Mouse (Mus musculus) monocyte, adult 59 days (primary cell): ENCODE results near the gene Adcy4. TPM values are rescaled to one million over a fixed set of nuclear protein-coding genes. Genes with fewer than 3 reads are reported as not detected.

Experiments
- total RNA-seq, 2 experiments: library from RNA; stranded (reverse); gene quantifications; one replicate each; pipeline ENCODE4 v1.2.4; 2023

Gene Adcy4
- total RNA-seq, result 1 to 10 TPM; 5.0 to 7.3 TPM

GRCm38 (mm10) chr14:55783958-55784235, at the start of gene Adcy4:
Gene Adcy4 (minus strand): TSS chr14:55784095.

GRCm38 (mm10) chr14:55822991-55823762, 39.3 kb upstream of the Adcy4 start, which contains the start of gene Nfatc4:
Gene Nfatc4 (plus strand): TSS chr14:55823144.

GRCm38 (mm10) chr14:55788256-55789050, 4.6 kb upstream of the Adcy4 start, which contains the start of gene Ripk3:
Gene Ripk3 (minus strand): TSS chr14:55788865.

GRCm38 (mm10) chr14:55765696-55766095, 18.2 kb downstream of the Adcy4 start, which contains the start of gene Ltb4r1:
Gene Ltb4r1 (plus strand): TSS chr14:55765962.

GRCm38 (mm10) chr14:55761163-55761562, 22.7 kb downstream of the Adcy4 start, which contains the start of gene Ltb4r2:
Gene Ltb4r2 (plus strand): TSS chr14:55761428.

GRCm38 (mm10) chr14:55758363-55758784, 25.5 kb downstream of the Adcy4 start, which contains the start of gene Cideb:
Gene Cideb (minus strand): TSS chr14:55758458.

GRCm38 (mm10) chr14:55745180-55745860, 38.6 kb downstream of the Adcy4 start, which contains the start of the genes Dhrs1 and Nop9:
Gene Dhrs1 (minus strand): TSS chr14:55745690.
Gene Nop9 (plus strand): TSS chr14:55745693.

GRCm38 (mm10) chr14:55721700-55722437, 62.0 kb downstream of the Adcy4 start, which contains the start of gene Rabggta:
Gene Rabggta (minus strand): TSS chr14:55722263.

Other genes with a start within 250 kb of the Adcy4 start
- 10 to 100 TPM; 25.6 to 25.8 TPM for gene Pck2, start 243.8 kb downstream of the Adcy4 start, total RNA-seq
- 10 to 100 TPM; 69.5 to 86.4 TPM for gene Dcaf11, start 224.1 kb downstream of the Adcy4 start, total RNA-seq
- gene A730061H03Rik, start 223.7 kb downstream of the Adcy4 start, total RNA-seq, result 1 to 10 TPM; 5.8 to 7.1 TPM
- not detected for gene Fitm1, start 208.5 kb downstream of the Adcy4 start, total RNA-seq
- 100 to 1,000 TPM; 242 to 257 TPM for gene Psme1, start 206.0 kb downstream of the Adcy4 start, total RNA-seq
- gene Emc9, start 198.8 kb downstream of the Adcy4 start, total RNA-seq, result 10 to 100 TPM in 1 of 2 experiments, 1 to 10 TPM in 1; 7.3 to 11.2 TPM
- 100 to 1,000 TPM; 340 to 355 TPM for gene Psme2, start 193.0 kb downstream of the Adcy4 start, total RNA-seq
- 10 to 100 TPM; 72.7 to 87.7 TPM for gene Rnf31, start 192.4 kb downstream of the Adcy4 start, total RNA-seq
- 100 to 1,000 TPM; 103 to 113 TPM for gene Irf9, start 180.5 kb downstream of the Adcy4 start, total RNA-seq
- not detected for gene Rec8, start 166.1 kb downstream of the Adcy4 start, total RNA-seq
- gene Ipo4, start 148.1 kb downstream of the Adcy4 start, total RNA-seq, result 10 to 100 TPM; 27.8 to 33.7 TPM
- gene Gm49378, start 146.2 kb downstream of the Adcy4 start, total RNA-seq, result 1 to 10 TPM; 2.0 to 3.1 TPM
- 10 to 100 TPM; 43.7 to 44.6 TPM for gene Tm9sf1, start 140.3 kb downstream of the Adcy4 start, total RNA-seq
- 1 to 10 TPM; 2.0 to 2.1 TPM for gene Tssk4, start 133.9 kb downstream of the Adcy4 start, total RNA-seq
- 10 to 100 TPM; 32.1 to 40.0 TPM for gene Mdp1, start 123.6 kb downstream of the Adcy4 start, total RNA-seq
- 10 to 100 TPM; 26.1 to 29.0 TPM for gene Gmpr2, start 112.2 kb downstream of the Adcy4 start, total RNA-seq
- 100 to 1,000 TPM; 227 to 260 TPM for gene Nedd8, start 112.0 kb downstream of the Adcy4 start, total RNA-seq
- gene Tinf2, start 102.3 kb downstream of the Adcy4 start, total RNA-seq, result 10 to 100 TPM; 64.2 to 64.6 TPM
- gene Tgm1, start 70.2 kb downstream of the Adcy4 start, total RNA-seq, result 10 to 100 TPM; 12.0 to 21.3 TPM
- 10 to 100 TPM; 45.5 to 46.2 TPM for gene Rabggta, start 61.8 kb downstream of the Adcy4 start, total RNA-seq
- gene Dhrs1, start 38.4 kb downstream of the Adcy4 start, total RNA-seq, result 10 to 100 TPM; 61.5 to 82.7 TPM
- 10 to 100 TPM; 19.2 to 28.9 TPM for gene Nop9, start 38.4 kb downstream of the Adcy4 start, total RNA-seq
- under 1 TPM in 1 of 2 experiments, not detected in 1; 0.42 TPM for gene Cideb, start 25.6 kb downstream of the Adcy4 start, total RNA-seq
- under 1 TPM; 0.46 to 0.63 TPM for gene Ltb4r2, start 22.7 kb downstream of the Adcy4 start, total RNA-seq
- 10 to 100 TPM; 57.1 to 61.8 TPM for gene Ltb4r1, start 18.1 kb downstream of the Adcy4 start, total RNA-seq
- gene Ripk3, start 4.8 kb upstream of the Adcy4 start, total RNA-seq, result 100 to 1,000 TPM; 113 to 122 TPM
- not detected for gene Nfatc4, start 39.0 kb upstream of the Adcy4 start, total RNA-seq
- 1 to 10 TPM; 5.9 to 8.2 TPM for gene Nynrin, start 69.9 kb upstream of the Adcy4 start, total RNA-seq
- under 1 TPM in 1 of 2 experiments, not detected in 1; 0.09 TPM for gene Cbln3, start 100.3 kb upstream of the Adcy4 start, total RNA-seq
- 10 to 100 TPM; 51.6 to 59.0 TPM for gene Khnyn, start 100.9 kb upstream of the Adcy4 start, total RNA-seq
- gene Sdr39u1, start 116.2 kb upstream of the Adcy4 start, total RNA-seq, result under 1 TPM; 0.88 to 0.97 TPM
- not detected for gene Cma1, start 160.6 kb upstream of the Adcy4 start, total RNA-seq
- not detected for gene Cma2, start 166.9 kb upstream of the Adcy4 start, total RNA-seq
- not detected for gene Mcpt1, start 233.9 kb upstream of the Adcy4 start, total RNA-seq
- not detected for gene Mcpt9, start 246.4 kb upstream of the Adcy4 start, total RNA-seq